Mouse (Mus musculus) liver, embryonic 13.5 days (tissue): ENCODE data around the gene Rnls. TPM values are rescaled to one million over a fixed set of nuclear protein-coding genes. Genes with fewer than 3 reads are reported as not detected.
A peak's percentile ranks its signal among the peaks of the same experiment; 100 is the strongest.

Experiments
- ATAC-seq: fragments of 200-750 bp; cut with Nextera tagmentation; 2 replicates; pipeline ENCODE4 v1.8.0; 2017; ENCODE audit warnings: low read depth, mild to moderate bottlenecking, moderate number of reproducible peaks, moderate library complexity
- DNase-seq: peaks from one replicate; pipeline ENCODE4 v3.0.0; 2022
- H3K27ac ChIP-seq: fragments of 300-500 bp; sonication (generic); 2 replicates; pipeline ENCODE4 v1.5.1; 2015; ENCODE audit warnings: moderate library complexity, mild to moderate bottlenecking, inconsistent platforms
- H3K27me3 ChIP-seq: fragments of 300-500 bp; sonication (generic); 2 replicates; pipeline ENCODE4 v1.6.1; 2015; ENCODE audit warnings: mild to moderate bottlenecking, inconsistent platforms
- H3K36me3 ChIP-seq: fragments of 300-500 bp; sonication (generic); 2 replicates; pipeline ENCODE4 v1.6.1; 2015; ENCODE audit warnings: mild to moderate bottlenecking, inconsistent platforms
- H3K4me1 ChIP-seq: fragments of 300-500 bp; sonication (generic); replicated peaks from 2 replicates; pipeline ENCODE4 v1.6.1; 2015; ENCODE audit warnings: inconsistent platforms
- H3K4me2 ChIP-seq: fragments of 300-500 bp; sonication (generic); 2 replicates; pipeline ENCODE4 v1.6.1; 2015; ENCODE audit warnings: inconsistent platforms, mild to moderate bottlenecking, moderate library complexity
- H3K4me3 ChIP-seq: fragments of 300-500 bp; sonication (generic); replicated peaks from 2 replicates; pipeline ENCODE4 v1.5.1; 2015; ENCODE audit warnings: mild to moderate bottlenecking, inconsistent platforms
- H3K9ac ChIP-seq: fragments of 300-500 bp; sonication (generic); 2 replicates; pipeline ENCODE4 v1.6.1; 2015; ENCODE audit warnings: mild to moderate bottlenecking, inconsistent platforms
- H3K9me3 ChIP-seq: fragments of 300-500 bp; sonication (generic); replicated peaks from 2 replicates; pipeline ENCODE4 v1.6.1; 2016; ENCODE audit warnings: inconsistent platforms
- WGBS: fragments of 180-500 bp; shearing (Covaris S2); methylation state at CpG from one replicate; pipeline ENCODE4 v1.1.7; 2015; ENCODE audit not compliant: insufficient replicate concordance; 5-methylcytosine and 5-hydroxymethylcytosine counted together
- polyA plus RNA-seq: library from polyadenylated mRNA; unstranded; fragments of >200 nt; fragmentation: Nextera tagmentation; extraction: Ambion mirVana; gene quantifications from 2 replicates; pipeline ENCODE4 v1.2.1, GENCODE M21; 2015

Gene Rnls
- polyA plus RNA-seq, 1 experiment from 2014 or later, result 1.1 TPM

- H3K27ac ChIP-seq, result peak overlapping the region; percentile 29
- ATAC-seq (peak; percentile 17; the same call in 1 of the 2 replicates), DNase-seq (no peak)
- H3K4me1 ChIP-seq, result peaks cover 28% of the 10 kb centered on the region
- H3K27me3 ChIP-seq, result no peaks in the 10 kb centered on the region
- H3K4me2 ChIP-seq, result peak overlapping the region; percentile 52
- no peaks in the 10 kb centered on the region for H3K36me3 ChIP-seq
- H3K4me3 ChIP-seq, result no peak overlapping the region
- H3K9ac ChIP-seq, result no peak overlapping the region
- 33% methylated on average over 7 of the region's 7 CpGs for WGBS
- no peaks in the 10 kb centered on the region for H3K9me3 ChIP-seq
Measured at GRCm38 (mm10) chr19:33102008-33102782, 289.9 kb downstream of the Rnls start.

GRCm38 (mm10) chr19:33101093-33102007 lies 290.7 kb downstream of the Rnls start:
- ATAC-seq, result peak; percentile 75
- H3K27me3 ChIP-seq, result no peaks in the 10 kb centered on the region
- H3K4me2 ChIP-seq, result peak overlapping the region; percentile 52
- 12% methylated on average over 13 of the region's 13 CpGs for WGBS
- no peak overlapping the region; the same call in 1 of the 2 replicates for H3K9ac ChIP-seq
- peak; percentile 17 for DNase-seq
- peak overlapping the region; percentile 30 for H3K4me3 ChIP-seq
- H3K36me3 ChIP-seq, result no peaks in the 10 kb centered on the region
- peak overlapping the region; percentile 39; the same call in 1 of the 2 replicates for H3K27ac ChIP-seq
- H3K4me1 ChIP-seq, result peaks cover 28% of the 10 kb centered on the region
- H3K9me3 ChIP-seq, result no peaks in the 10 kb centered on the region

GRCm38 (mm10) chr19:33100598-33100997 lies 291.5 kb downstream of the Rnls start:
- ATAC-seq (no peak), DNase-seq (no peak)
- Histone ChIP-seq H3K4me2 (peak overlapping the region; percentile 52; the same call in 1 of the 2 replicates), H3K9me3 (no peaks in the 10 kb centered on the region), H3K36me3 (no peaks in the 10 kb centered on the region), H3K27ac (peak overlapping the region; percentile 39; the same call in 1 of the 2 replicates), H3K27me3 (no peaks in the 10 kb centered on the region), H3K4me1 (peaks cover 28% of the 10 kb centered on the region), H3K4me3 (no peak overlapping the region), H3K9ac (no peak overlapping the region)
- WGBS, result 59% methylated on average over 3 of the region's 3 CpGs

GRCm38 (mm10) chr19:33100031-33100430 lies 292.1 kb downstream of the Rnls start:
- DNase-seq (no peak), ATAC-seq (peak; percentile 37; the same call in 1 of the 2 replicates)
- no peaks in the 10 kb centered on the region for H3K36me3 ChIP-seq

GRCm38 (mm10) chr19:33099201-33099788 lies 292.8 kb downstream of the Rnls start:
- ATAC-seq, result no peak
- WGBS, result 77% methylated on average over 9 of the region's 9 CpGs

More at GRCm38 (mm10) chr19:33100031-33100430, 292.1 kb downstream of the Rnls start:
- no peaks in the 10 kb centered on the region for H3K27me3 ChIP-seq
- no peak overlapping the region for H3K4me2 ChIP-seq
- H3K9ac ChIP-seq, result no peak overlapping the region
- no peaks in the 10 kb centered on the region for H3K9me3 ChIP-seq
- peaks cover 28% of the 10 kb centered on the region for H3K4me1 ChIP-seq
- 36% methylated on average over 4 of the region's 4 CpGs for WGBS
- no peak overlapping the region for H3K4me3 ChIP-seq
- no peak overlapping the region for H3K27ac ChIP-seq

GRCm38 (mm10) chr19:33097691-33098090 lies 294.4 kb downstream of the Rnls start:
- H3K4me3 ChIP-seq, result no peak overlapping the region
- no peaks in the 10 kb centered on the region for H3K36me3 ChIP-seq
- no peak overlapping the region; the same call in 1 of the 2 replicates for H3K27ac ChIP-seq
- 66% methylated on average over 3 of the region's 3 CpGs for WGBS
- H3K4me1 ChIP-seq, result peaks cover 26% of the 10 kb centered on the region
- no peaks in the 10 kb centered on the region for H3K9me3 ChIP-seq
- no peak overlapping the region for H3K4me2 ChIP-seq
- no peak overlapping the region for H3K9ac ChIP-seq
- ATAC-seq, result no peak
- H3K27me3 ChIP-seq, result no peaks in the 10 kb centered on the region
- no peak for DNase-seq

More at GRCm38 (mm10) chr19:33099201-33099788, 292.8 kb downstream of the Rnls start:
- H3K36me3 ChIP-seq, result no peaks in the 10 kb centered on the region
- no peaks in the 10 kb centered on the region for H3K27me3 ChIP-seq
- no peak overlapping the region for H3K4me3 ChIP-seq
- DNase-seq, result no peak
- H3K27ac ChIP-seq, result no peak overlapping the region
- H3K4me2 ChIP-seq, result no peak overlapping the region
- no peaks in the 10 kb centered on the region for H3K9me3 ChIP-seq
- H3K9ac ChIP-seq, result no peak overlapping the region
- H3K4me1 ChIP-seq, result peaks cover 28% of the 10 kb centered on the region

- Histone ChIP-seq H3K4me3 (no peak overlapping the region), H3K9me3 (no peaks in the 10 kb centered on the region), H3K9ac (no peak overlapping the region), H3K27ac (no peak overlapping the region), H3K27me3 (no peaks in the 10 kb centered on the region), H3K4me2 (no peak overlapping the region), H3K4me1 (peaks cover 19% of the 10 kb centered on the region), H3K36me3 (no peaks in the 10 kb centered on the region)
- DNase-seq (no peak), ATAC-seq (no peak)
- WGBS, result 84% methylated on average over 5 of the region's 5 CpGs
Measured at GRCm38 (mm10) chr19:33096581-33096980, 295.5 kb downstream of the Rnls start.

- Histone ChIP-seq H3K4me2 (no peak overlapping the region), H3K9ac (no peak overlapping the region), H3K36me3 (no peaks in the 10 kb centered on the region), H3K4me1 (0 out of 2 replicates have a peak, but pooled peaks cover 6% of the 10 kb centered on the region), H3K27me3 (no peaks in the 10 kb centered on the region), H3K9me3 (no peaks in the 10 kb centered on the region), H3K27ac (no peak overlapping the region), H3K4me3 (no peak overlapping the region)
- DNase-seq (no peak), ATAC-seq (no peak)
Measured at GRCm38 (mm10) chr19:33092575-33092974, 299.5 kb downstream of the Rnls start.

- Histone ChIP-seq H3K4me3 (no peak overlapping the region), H3K27ac (no peak overlapping the region), H3K36me3 (no peaks in the 10 kb centered on the region), H3K9me3 (no peaks in the 10 kb centered on the region), H3K4me1 (0 out of 2 replicates have a peak, but pooled peaks cover 6% of the 10 kb centered on the region), H3K27me3 (no peaks in the 10 kb centered on the region), H3K9ac (no peak overlapping the region), H3K4me2 (no peak overlapping the region)
- 17% methylated on average over 3 of the region's 3 CpGs for WGBS
- no peak for DNase-seq
- ATAC-seq, result no peak
Measured at GRCm38 (mm10) chr19:33091324-33091723, 300.8 kb downstream of the Rnls start.

GRCm38 (mm10) chr19:33088868-33089267 lies 303.2 kb downstream of the Rnls start:
- WGBS, result 54% methylated on average over 2 of the region's 2 CpGs
- Histone ChIP-seq H3K4me2 (no peak overlapping the region), H3K9ac (no peak overlapping the region), H3K9me3 (no peaks in the 10 kb centered on the region), H3K36me3 (no peaks in the 10 kb centered on the region), H3K27me3 (no peaks in the 10 kb centered on the region), H3K4me3 (no peak overlapping the region), H3K27ac (no peak overlapping the region), H3K4me1 (0 out of 2 replicates have a peak, but pooled peaks cover 6% of the 10 kb centered on the region)
- DNase-seq, result no peak
- ATAC-seq, result no peak

GRCm38 (mm10) chr19:33087961-33088360 lies 304.1 kb downstream of the Rnls start:
- Histone ChIP-seq H3K4me2 (no peak overlapping the region), H3K27ac (no peak overlapping the region), H3K9me3 (no peaks in the 10 kb centered on the region), H3K4me1 (0 out of 2 replicates have a peak, but pooled peaks cover 6% of the 10 kb centered on the region), H3K4me3 (no peak overlapping the region), H3K9ac (no peak overlapping the region), H3K27me3 (no peaks in the 10 kb centered on the region), H3K36me3 (no peaks in the 10 kb centered on the region)
- DNase-seq (no peak), ATAC-seq (no peak)
- 58% methylated on average over 4 of the region's 4 CpGs for WGBS
